ENCODE assay signal across 9 mouse cellular contexts in the genomic region with DNA sequence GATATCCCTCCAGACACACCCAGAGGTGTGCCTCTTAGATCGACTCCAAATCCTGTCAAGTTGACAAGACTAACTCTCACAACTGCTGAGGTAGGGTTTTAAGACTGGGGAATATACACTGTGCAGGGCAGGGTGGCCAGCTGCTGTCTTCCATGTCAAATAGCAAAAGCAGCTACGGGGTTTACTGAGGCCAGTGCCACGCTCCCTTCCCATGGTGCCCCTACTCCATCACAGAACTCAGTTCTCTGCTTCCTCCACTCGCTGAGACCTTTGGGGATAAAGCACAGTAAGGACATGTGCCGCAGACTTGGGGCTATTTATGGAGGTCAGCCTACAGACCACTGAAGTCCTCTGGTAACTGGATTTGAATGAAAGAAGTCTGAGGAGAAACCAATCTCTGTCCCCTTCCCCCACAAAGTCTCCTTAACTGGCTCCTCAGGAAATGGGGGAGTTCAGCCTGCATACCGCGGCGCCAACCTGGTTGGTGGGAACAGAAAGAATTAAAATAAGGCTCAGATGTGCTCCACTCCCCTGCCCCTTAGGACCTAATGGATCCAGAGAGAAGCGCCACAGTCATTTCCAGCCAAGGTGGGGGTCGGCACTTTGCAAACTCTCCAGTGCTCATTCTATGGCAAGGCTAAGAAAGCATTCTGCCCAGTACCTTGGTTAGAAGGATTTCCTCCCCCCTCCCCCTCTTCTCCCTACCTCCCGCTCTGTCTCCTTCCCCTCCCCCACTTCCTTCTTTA.
DNase-seq lines count a peak whose midpoint lies in the region; ATAC-seq lines count a peak whose summit lies in the region.
"Had no signal": no experiment of that assay in that cellular context is flagged by ENCODE, and none has a peak within 500 bp of the region (broad histone marks: within the 10 kb centered on the region; RNA-seq: fewer than 3 reads in every experiment).

No protein-coding gene starts in this region.

- H3K27ac ChIP-seq in heart, embryonic 15.5 days, result no peak overlapping the region
- peak overlapping the region; percentile 84 for H3K27ac ChIP-seq in embryonic facial prominence, embryonic 10.5 days (replicated peaks)
- no peak overlapping the region for H3K27ac ChIP-seq in hindbrain, embryonic 16.5 days (ENCODE audit: low read depth, low read length)
- H3K27ac ChIP-seq in midbrain, embryonic 12.5 days (replicated peaks), result no peak overlapping the region

- no peaks in the 10 kb centered on the region for H3K9me3 ChIP-seq in heart, embryonic 15.5 days (replicated peaks)
- H3K9me3 ChIP-seq in embryonic facial prominence, embryonic 10.5 days, result no peaks in the 10 kb centered on the region
- H3K9me3 ChIP-seq in hindbrain, embryonic 16.5 days (ENCODE audit: control insufficient read depth, low read length), result peaks cover 2% of the 10 kb centered on the region; the same call in 1 of the 2 replicates
- no peaks in the 10 kb centered on the region for H3K9me3 ChIP-seq in midbrain, embryonic 12.5 days

- intact Hi-C loops in heart, postnatal 36 days (cut with DNase I), result no loop called here

- no peak for ATAC-seq in heart, embryonic 15.5 days (replicated peaks; ENCODE audit: insufficient number of reproducible peaks, insufficient read depth, low FRiP score, low read depth)
- no peak for ATAC-seq in hindbrain, embryonic 16.5 days
- ATAC-seq in midbrain, embryonic 12.5 days (ENCODE audit: low FRiP score, low read depth), result no peak

- H3K27me3 ChIP-seq in heart, embryonic 15.5 days, result no peaks in the 10 kb centered on the region
- 0 out of 2 replicates have a peak, but pooled peaks cover 4% of the 10 kb centered on the region for H3K27me3 ChIP-seq in embryonic facial prominence, embryonic 10.5 days (replicated peaks; ENCODE audit: low read depth, poor library complexity, severe bottlenecking)
- no peaks in the 10 kb centered on the region for H3K27me3 ChIP-seq in hindbrain, embryonic 16.5 days (replicated peaks; ENCODE audit: control insufficient read depth, insufficient read depth, low read length)
- H3K27me3 ChIP-seq in midbrain, embryonic 12.5 days, result peaks cover 3% of the 10 kb centered on the region; the same call in 1 of the 2 replicates

- H3K4me1 ChIP-seq in heart, embryonic 15.5 days (replicated peaks), result peaks cover 7% of the 10 kb centered on the region
- peaks cover 23% of the 10 kb centered on the region for H3K4me1 ChIP-seq in embryonic facial prominence, embryonic 10.5 days
- no peaks in the 10 kb centered on the region; the same call in 1 of the 2 replicates for H3K4me1 ChIP-seq in hindbrain, embryonic 16.5 days (ENCODE audit: control insufficient read depth, insufficient read depth, low read depth, low read length)
- H3K4me1 ChIP-seq in midbrain, embryonic 12.5 days, result peaks cover 6% of the 10 kb centered on the region

- H3K36me3 ChIP-seq in heart, embryonic 15.5 days, result no peaks in the 10 kb centered on the region
- no peaks in the 10 kb centered on the region for H3K36me3 ChIP-seq in embryonic facial prominence, embryonic 10.5 days (replicated peaks)
- H3K36me3 ChIP-seq in hindbrain, embryonic 16.5 days (ENCODE audit: control insufficient read depth, insufficient read depth, low read length), result no peaks in the 10 kb centered on the region
- no peaks in the 10 kb centered on the region for H3K36me3 ChIP-seq in midbrain, embryonic 12.5 days

- DNase-seq in heart, postnatal 36 days, result no peak
- peak; percentile 67 for DNase-seq in embryonic facial prominence, embryonic 10.5 days (ENCODE audit: low spot score)
- no peak for DNase-seq in adrenal gland, adult 2 months
- DNase-seq in layer of hippocampus, postnatal 25 days (ENCODE audit: extremely low spot score in 1 of 2, low spot score in 1 of 2), result no peak
- no peak for DNase-seq in left cerebral cortex, adult 8-10 months (ENCODE audit: low spot score in 2 of 2)
- DNase-seq: kidney, postnatal 36 days had no signal

- 12% methylated on average over 11 of the region's 11 CpGs for WGBS in heart, embryonic 15.5 days
- WGBS in embryonic facial prominence, embryonic 10.5 days, result 13% methylated on average over 11 of the region's 11 CpGs
- WGBS in hindbrain, embryonic 16.5 days, result 21% methylated on average over 11 of the region's 11 CpGs
- 15% methylated on average over 11 of the region's 11 CpGs for WGBS in midbrain, embryonic 12.5 days

- H3K4me3 ChIP-seq in heart, embryonic 15.5 days, result peak overlapping the region; percentile 39
- peak overlapping the region; percentile 48 for H3K4me3 ChIP-seq in embryonic facial prominence, embryonic 10.5 days
- peak overlapping the region; percentile 20 for H3K4me3 ChIP-seq in hindbrain, embryonic 16.5 days (ENCODE audit: low read length)
- no peak overlapping the region for H3K4me3 ChIP-seq in midbrain, embryonic 12.5 days

- peak overlapping the region; percentile 69 for H3K4me2 ChIP-seq in heart, embryonic 15.5 days
- H3K4me2 ChIP-seq in hindbrain, embryonic 16.5 days (ENCODE audit: low read length), result peak overlapping the region; percentile 49
- H3K4me2 ChIP-seq in midbrain, embryonic 12.5 days (replicated peaks), result peak overlapping the region; percentile 40

- peak overlapping the region; percentile 43 for H3K9ac ChIP-seq in heart, embryonic 15.5 days
- H3K9ac ChIP-seq in hindbrain, embryonic 16.5 days (ENCODE audit: low read depth, low read length), result 0 out of 2 replicates have a peak overlapping the region, but pooled peaks have one; percentile 8
- H3K9ac ChIP-seq in midbrain, embryonic 12.5 days (replicated peaks), result no peak overlapping the region
